Mouse (Mus musculus) embryonic facial prominence, embryonic 10.5 days (tissue): ENCODE results near the gene Fgfr2. TPM values are rescaled to one million over a fixed set of nuclear protein-coding genes. Genes with fewer than 3 reads are reported as not detected.
"Not testable (repeated sequence)": the region's sequence is repeated elsewhere in the genome, so short reads cannot be mapped to it uniquely, and the experiment has no call there.

Source experiments
- DNase-seq: peaks from one replicate; pipeline ENCODE4 v3.0.0-alpha.2; 2017; ENCODE audit warnings: low spot score
- H3K27ac ChIP-seq: fragments of 300-500 bp; sonication (generic); replicated peaks from 2 replicates; pipeline ENCODE4 v1.5.1; 2016; ENCODE audit warnings: mild to moderate bottlenecking
- H3K27me3 ChIP-seq: fragments of 300-500 bp; sonication (generic); replicated peaks from 2 replicates; pipeline ENCODE4 v1.6.1; 2016; ENCODE audit warnings: low read depth, mild to moderate bottlenecking; ENCODE audit not compliant: poor library complexity, severe bottlenecking
- H3K36me3 ChIP-seq: fragments of 300-500 bp; sonication (generic); replicated peaks from 2 replicates; pipeline ENCODE4 v1.6.1; 2016; ENCODE audit warnings: mild to moderate bottlenecking, moderate library complexity
- H3K4me1 ChIP-seq: fragments of 300-500 bp; sonication (generic); 2 replicates; pipeline ENCODE4 v1.6.1; 2016
- H3K4me3 ChIP-seq: fragments of 300-500 bp; sonication (generic); 2 replicates; pipeline ENCODE4 v1.5.1; 2016; ENCODE audit warnings: mild to moderate bottlenecking, moderate library complexity
- H3K9me3 ChIP-seq: fragments of 300-500 bp; sonication (generic); 2 replicates; pipeline ENCODE4 v1.6.1; 2016; ENCODE audit warnings: mild to moderate bottlenecking
- WGBS: fragments of 180-500 bp; shearing (Covaris S2); methylation state at CpG from one replicate; pipeline ENCODE4 v1.1.7; 2016; 5-methylcytosine and 5-hydroxymethylcytosine counted together
- polyA plus RNA-seq: library from polyadenylated mRNA; unstranded; fragments of >200 nt; fragmentation: Nextera tagmentation; extraction: Ambion mirVana; gene quantifications from 2 replicates; pipeline ENCODE4 v1.2.1, GENCODE M21; 2016

Gene Fgfr2
- polyA plus RNA-seq, 1 experiment from 2014 or later: 74.3 TPM

- WGBS: 64% methylated on average over 2 of the region's 2 CpGs
- H3K4me1 ChIP-seq, H3K27ac ChIP-seq, H3K9me3 ChIP-seq, H3K36me3 ChIP-seq, DNase-seq, H3K27me3 ChIP-seq, H3K4me3 ChIP-seq: not testable (repeated sequence)
Observed at GRCm38 (mm10) chr7:131059808-131060207, 2063.3 kb downstream of the Fgfr2 start.

- not testable (repeated sequence) for H3K36me3 ChIP-seq, H3K27ac ChIP-seq, H3K4me1 ChIP-seq, H3K9me3 ChIP-seq, DNase-seq, H3K4me3 ChIP-seq, H3K27me3 ChIP-seq
- WGBS: 82% methylated on average over 9 of the region's 9 CpGs
Observed at GRCm38 (mm10) chr7:131057918-131058317, 2065.2 kb downstream of the Fgfr2 start.

- H3K27me3 ChIP-seq: no peaks in the 10 kb centered on the region
- H3K4me3 ChIP-seq: no peak overlapping the region
- H3K9me3 ChIP-seq: no peaks in the 10 kb centered on the region
- DNase-seq: peak; percentile 33
- no peak overlapping the region for H3K27ac ChIP-seq
- no peaks in the 10 kb centered on the region for H3K4me1 ChIP-seq
- H3K36me3 ChIP-seq: no peaks in the 10 kb centered on the region
Observed at GRCm38 (mm10) chr7:131054808-131055370, 2068.3 kb downstream of the Fgfr2 start.

GRCm38 (mm10) chr7:131049829-131050228 is 2073.3 kb downstream of the Fgfr2 start:
- not testable (repeated sequence) for H3K4me3 ChIP-seq, H3K36me3 ChIP-seq, H3K4me1 ChIP-seq, H3K9me3 ChIP-seq, DNase-seq, H3K27ac ChIP-seq, H3K27me3 ChIP-seq
- 84% methylated on average over 8 of the region's 8 CpGs for WGBS

- WGBS: 33% methylated on average over 3 of the region's 3 CpGs
- not testable (repeated sequence) for DNase-seq
Observed at GRCm38 (mm10) chr7:131045258-131045835, 2077.8 kb downstream of the Fgfr2 start.

GRCm38 (mm10) chr7:131042657-131043056 is 2080.5 kb downstream of the Fgfr2 start:
- DNase-seq: peak; percentile 12
- H3K27ac ChIP-seq: no peak overlapping the region
- no peaks in the 10 kb centered on the region for H3K9me3 ChIP-seq
- H3K4me3 ChIP-seq: no peak overlapping the region
- 73% methylated on average over 1 of the region's 1 CpGs for WGBS
- no peaks in the 10 kb centered on the region for H3K36me3 ChIP-seq
- H3K4me1 ChIP-seq: no peaks in the 10 kb centered on the region
- no peaks in the 10 kb centered on the region for H3K27me3 ChIP-seq

More at GRCm38 (mm10) chr7:131045258-131045835, 2077.8 kb downstream of the Fgfr2 start:
- not testable (repeated sequence) for H3K27ac ChIP-seq, H3K4me3 ChIP-seq, H3K27me3 ChIP-seq, H3K4me1 ChIP-seq, H3K36me3 ChIP-seq, H3K9me3 ChIP-seq

- not testable (repeated sequence) for H3K27me3 ChIP-seq, H3K4me3 ChIP-seq, H3K36me3 ChIP-seq, H3K9me3 ChIP-seq, H3K4me1 ChIP-seq, DNase-seq, H3K27ac ChIP-seq
- WGBS: 87% methylated on average over 8 of the region's 8 CpGs
Observed at GRCm38 (mm10) chr7:131040760-131041159, 2082.4 kb downstream of the Fgfr2 start.

- 94% methylated on average over 2 of the region's 2 CpGs for WGBS
- no peaks in the 10 kb centered on the region for H3K27me3 ChIP-seq
- no peaks in the 10 kb centered on the region for H3K36me3 ChIP-seq
- no peaks in the 10 kb centered on the region for H3K9me3 ChIP-seq
- no peak overlapping the region for H3K27ac ChIP-seq
- H3K4me1 ChIP-seq: no peaks in the 10 kb centered on the region
- no peak for DNase-seq
- no peak overlapping the region for H3K4me3 ChIP-seq
Observed at GRCm38 (mm10) chr7:131037083-131037482, 2086.1 kb downstream of the Fgfr2 start.

GRCm38 (mm10) chr7:131036396-131036795 is 2086.8 kb downstream of the Fgfr2 start:
- Histone ChIP-seq H3K27ac (no peak overlapping the region), H3K27me3 (no peaks in the 10 kb centered on the region), H3K4me3 (no peak overlapping the region), H3K4me1 (no peaks in the 10 kb centered on the region), H3K9me3 (no peaks in the 10 kb centered on the region), H3K36me3 (no peaks in the 10 kb centered on the region)
- 82% methylated on average over 3 of the region's 3 CpGs for WGBS
- no peak for DNase-seq

- DNase-seq: no peak
- Histone ChIP-seq H3K27ac (no peak within 1 kb of the TSS), H3K36me3 (no peaks in the 10 kb centered on the region), H3K4me3 (no peak within 1 kb of the TSS), H3K9me3 (no peaks in the 10 kb centered on the region), H3K4me1 (0 out of 2 replicates have a peak, but pooled peaks cover 2% of the 10 kb centered on the region), H3K27me3 (no peaks in the 10 kb centered on the region)
- 85% methylated on average over 5 of the region's 5 CpGs for WGBS
Observed at GRCm38 (mm10) chr7:131031755-131032154, 2091.4 kb downstream of the Fgfr2 start, which contains the start of gene Dmbt1. Gene Dmbt1 (plus strand): TSS chr7:131032053.

GRCm38 (mm10) chr7:131027557-131027956 is 2095.6 kb downstream of the Fgfr2 start:
- Histone ChIP-seq H3K4me1 (0 out of 2 replicates have a peak, but pooled peaks cover 3% of the 10 kb centered on the region), H3K27me3 (no peaks in the 10 kb centered on the region; the same call in 1 of the 2 replicates)
- WGBS: 74% methylated on average over 1 of the region's 1 CpGs

GRCm38 (mm10) chr7:131024807-131025206 is 2098.3 kb downstream of the Fgfr2 start:
- no peaks in the 10 kb centered on the region; the same call in 1 of the 2 replicates for H3K27me3 ChIP-seq
- 80% methylated on average over 1 of the region's 1 CpGs for WGBS
- DNase-seq: no peak
- H3K4me1 ChIP-seq: 0 out of 2 replicates have a peak, but pooled peaks cover 3% of the 10 kb centered on the region
- no peaks in the 10 kb centered on the region for H3K9me3 ChIP-seq
- H3K27ac ChIP-seq: no peak overlapping the region
- no peaks in the 10 kb centered on the region for H3K36me3 ChIP-seq
- no peak overlapping the region for H3K4me3 ChIP-seq

More at GRCm38 (mm10) chr7:131027557-131027956, 2095.6 kb downstream of the Fgfr2 start:
- H3K27ac ChIP-seq: no peak overlapping the region
- DNase-seq: no peak
- H3K36me3 ChIP-seq: no peaks in the 10 kb centered on the region
- H3K4me3 ChIP-seq: no peak overlapping the region
- no peaks in the 10 kb centered on the region for H3K9me3 ChIP-seq

- no peak overlapping the region for H3K27ac ChIP-seq
- no peak overlapping the region for H3K4me3 ChIP-seq
- H3K4me1 ChIP-seq: no peaks in the 10 kb centered on the region
- H3K27me3 ChIP-seq: no peaks in the 10 kb centered on the region
- 93% methylated on average over 2 of the region's 2 CpGs for WGBS
- H3K9me3 ChIP-seq: no peaks in the 10 kb centered on the region; the same call in 1 of the 2 replicates
- H3K36me3 ChIP-seq: no peaks in the 10 kb centered on the region
- DNase-seq: no peak
Observed at GRCm38 (mm10) chr7:131019181-131019580, 2104.0 kb downstream of the Fgfr2 start.
